Mouse (Mus musculus) hindbrain, embryonic 13.5 days (tissue): Measurements from ENCODE around the gene Cpt1a. TPM values are rescaled to one million over a fixed set of nuclear protein-coding genes. Genes with fewer than 3 reads are reported as not detected.

Source experiments
- ATAC-seq: fragments of 200-750 bp; cut with Nextera tagmentation; 2 replicates; pipeline ENCODE4 v1.8.0; 2017; ENCODE audit warnings: moderate TSS enrichment; ENCODE audit not compliant: low FRiP score
- H3K27ac ChIP-seq: fragments of 300-500 bp; sonication (generic); 2 replicates; pipeline ENCODE4 v1.5.1; 2015; ENCODE audit warnings: inconsistent platforms, mild to moderate bottlenecking, moderate library complexity
- H3K27me3 ChIP-seq: fragments of 300-500 bp; sonication (generic); 2 replicates; pipeline ENCODE4 v1.6.1; 2015; ENCODE audit warnings: mild to moderate bottlenecking, inconsistent platforms
- H3K36me3 ChIP-seq: fragments of 300-500 bp; sonication (generic); 2 replicates; pipeline ENCODE4 v1.6.1; 2015; ENCODE audit warnings: mild to moderate bottlenecking, inconsistent platforms
- H3K4me1 ChIP-seq: fragments of 300-500 bp; sonication (generic); replicated peaks from 2 replicates; pipeline ENCODE4 v1.6.1; 2015; ENCODE audit warnings: inconsistent platforms
- H3K4me2 ChIP-seq: fragments of 300-500 bp; sonication (generic); 2 replicates; pipeline ENCODE4 v1.6.1; 2015; ENCODE audit warnings: inconsistent platforms, mild to moderate bottlenecking, moderate library complexity
- H3K4me3 ChIP-seq: fragments of 300-500 bp; sonication (generic); 2 replicates; pipeline ENCODE4 v1.5.1; 2015; ENCODE audit warnings: mild to moderate bottlenecking, inconsistent platforms
- H3K9ac ChIP-seq: fragments of 300-500 bp; sonication (generic); 2 replicates; pipeline ENCODE4 v1.6.1; 2015; ENCODE audit warnings: mild to moderate bottlenecking, inconsistent platforms
- H3K9me3 ChIP-seq: fragments of 300-500 bp; sonication (generic); 2 replicates; pipeline ENCODE4 v1.6.1; 2016; ENCODE audit warnings: inconsistent platforms
- WGBS: fragments of 180-500 bp; shearing (Covaris S2); methylation state at CpG from one replicate; pipeline ENCODE4 v1.1.7; 2015; 5-methylcytosine and 5-hydroxymethylcytosine counted together
- polyA plus RNA-seq: library from polyadenylated mRNA; unstranded; fragments of >200 nt; fragmentation: Nextera tagmentation; extraction: Ambion mirVana; gene quantifications from 2 replicates; pipeline ENCODE4 v1.2.1, GENCODE M21; 2015

Gene Cpt1a
- polyA plus RNA-seq, 1 experiment from 2014 or later = 17.2 TPM

DNA sequence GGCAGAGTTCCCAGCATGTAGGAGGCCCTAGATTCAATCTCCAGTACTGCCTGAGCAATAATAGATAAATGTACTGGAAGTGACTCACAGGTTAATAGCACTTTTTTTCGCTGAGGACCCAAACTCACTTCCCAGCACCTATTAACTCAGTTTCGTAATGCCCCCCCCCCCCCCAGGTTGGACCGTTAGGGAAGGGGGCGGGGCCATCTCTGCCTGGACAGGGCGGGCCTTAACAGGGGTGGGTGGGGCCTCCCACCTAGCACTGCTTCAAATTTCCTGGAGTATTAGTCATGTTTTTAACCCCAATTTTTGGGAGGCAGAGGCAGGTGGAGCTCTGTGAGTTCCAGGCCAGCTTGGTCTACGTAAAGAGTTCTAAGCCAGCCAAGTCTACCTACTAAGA is 65.9 kb downstream of the Cpt1a start:
- Histone ChIP-seq H3K36me3 (0 out of 2 replicates have a peak, but pooled peaks cover 6% of the 10 kb centered on the region), H3K4me3 (no peak overlapping the region), H3K27ac (no peak overlapping the region), H3K9me3 (0 out of 2 replicates have a peak, but pooled peaks cover 3% of the 10 kb centered on the region), H3K9ac (no peak overlapping the region), H3K4me1 (peaks cover 8% of the 10 kb centered on the region; the same call in 1 of the 2 replicates), H3K4me2 (no peak overlapping the region), H3K27me3 (0 out of 2 replicates have a peak, but pooled peaks cover 22% of the 10 kb centered on the region)
- ATAC-seq = peak; percentile 11; the same call in 1 of the 2 replicates
- 69% methylated on average over 6 of the region's 6 CpGs for WGBS

DNA sequence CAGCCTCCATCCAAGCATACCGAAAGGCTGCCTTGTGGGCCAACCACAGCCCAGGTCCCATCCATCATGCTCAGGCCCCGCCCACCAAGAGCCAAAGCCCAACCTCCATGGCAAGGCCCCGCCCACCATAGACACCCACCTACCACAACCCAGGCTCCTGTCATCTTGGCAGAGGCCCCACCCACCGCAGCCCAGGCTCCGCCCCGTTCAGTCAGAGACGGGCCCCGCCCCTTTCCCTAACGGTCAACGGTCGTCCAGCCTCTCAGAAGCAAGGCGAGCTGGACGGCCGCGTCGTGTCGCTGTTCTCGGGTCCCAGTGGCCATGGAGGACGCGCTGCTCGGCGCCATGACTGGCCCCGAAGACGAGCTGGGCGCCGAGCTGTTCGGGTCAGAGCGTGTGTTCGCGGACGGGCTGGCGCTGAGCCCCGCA is 66.5 kb downstream of the Cpt1a start, which contains the start of gene Tesmin:
Gene Tesmin (plus strand): TSS at position 229 of the 429 bp plus-strand sequence.
- Histone ChIP-seq H3K4me3 (peak within 1 kb of the TSS; percentile 49), H3K4me2 (peak within 1 kb of the TSS; percentile 78), H3K9ac (peak within 1 kb of the TSS; percentile 71), H3K9me3 (0 out of 2 replicates have a peak, but pooled peaks cover 3% of the 10 kb centered on the region), H3K27ac (peak within 1 kb of the TSS; percentile 30; the same call in 1 of the 2 replicates), H3K27me3 (0 out of 2 replicates have a peak, but pooled peaks cover 22% of the 10 kb centered on the region), H3K4me1 (peaks cover 8% of the 10 kb centered on the region; the same call in 1 of the 2 replicates), H3K36me3 (0 out of 2 replicates have a peak, but pooled peaks cover 6% of the 10 kb centered on the region)
- ATAC-seq = peak; percentile 91
- 1% methylated on average over 33 of the region's 33 CpGs for WGBS

GRCm38 (mm10) chr19:3389089-3389488 is 67.0 kb downstream of the Cpt1a start:
- Histone ChIP-seq H3K4me1 (peaks cover 8% of the 10 kb centered on the region), H3K27me3 (0 out of 2 replicates have a peak, but pooled peaks cover 22% of the 10 kb centered on the region), H3K36me3 (0 out of 2 replicates have a peak, but pooled peaks cover 3% of the 10 kb centered on the region), H3K9me3 (0 out of 2 replicates have a peak, but pooled peaks cover 3% of the 10 kb centered on the region), H3K4me3 (peak overlapping the region; percentile 49), H3K4me2 (peak overlapping the region; percentile 78), H3K9ac (peak overlapping the region; percentile 71), H3K27ac (peak overlapping the region; percentile 30; the same call in 1 of the 2 replicates)
- 1% methylated on average over 31 of the region's 43 CpGs for WGBS
- peak; percentile 92 for ATAC-seq

GRCm38 (mm10) chr19:3392384-3392783 is 70.2 kb downstream of the Cpt1a start:
- 0 out of 2 replicates have a peak, but pooled peaks cover 3% of the 10 kb centered on the region for H3K9me3 ChIP-seq
- no peak overlapping the region for H3K4me2 ChIP-seq
- H3K9ac ChIP-seq = no peak overlapping the region
- H3K4me3 ChIP-seq = no peak overlapping the region
- no peak for ATAC-seq
- H3K36me3 ChIP-seq = no peaks in the 10 kb centered on the region
- H3K27ac ChIP-seq = no peak overlapping the region
- H3K27me3 ChIP-seq = 0 out of 2 replicates have a peak, but pooled peaks cover 16% of the 10 kb centered on the region
- WGBS = 93% methylated on average over 1 of the region's 1 CpGs
- H3K4me1 ChIP-seq = peaks cover 8% of the 10 kb centered on the region

DNA sequence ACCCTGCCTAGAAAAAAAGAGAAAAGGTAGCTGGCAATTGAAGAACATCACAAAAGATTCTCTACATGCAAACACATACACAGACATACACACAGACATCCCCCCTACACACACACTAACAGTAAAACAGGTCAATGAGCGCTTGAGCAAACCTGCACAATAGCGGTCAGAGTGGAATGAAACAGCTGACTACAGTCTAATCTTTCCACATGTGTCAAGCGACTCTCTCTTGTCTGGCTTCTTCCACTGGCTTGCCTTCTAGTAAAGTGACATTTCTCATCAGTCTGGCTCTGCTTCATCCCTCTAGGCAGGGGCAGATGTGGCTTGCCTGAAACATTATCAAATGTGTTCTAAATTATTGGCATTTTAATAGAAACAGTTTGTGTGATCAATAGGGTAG is 72.1 kb downstream of the Cpt1a start:
- Histone ChIP-seq H3K27me3 (0 out of 2 replicates have a peak, but pooled peaks cover 12% of the 10 kb centered on the region), H3K27ac (no peak overlapping the region), H3K36me3 (no peaks in the 10 kb centered on the region), H3K4me2 (no peak overlapping the region), H3K4me3 (no peak overlapping the region), H3K9me3 (0 out of 2 replicates have a peak, but pooled peaks cover 3% of the 10 kb centered on the region), H3K4me1 (peaks cover 2% of the 10 kb centered on the region), H3K9ac (no peak overlapping the region)
- WGBS = 86% methylated on average over 3 of the region's 3 CpGs
- ATAC-seq = no peak

- no peak for ATAC-seq
- 93% methylated on average over 4 of the region's 4 CpGs for WGBS
Observed at GRCm38 (mm10) chr19:3400057-3400456, 77.9 kb downstream of the Cpt1a start.

GRCm38 (mm10) chr19:3401504-3401903 is 79.4 kb downstream of the Cpt1a start:
- 0 out of 2 replicates have a peak, but pooled peaks cover 3% of the 10 kb centered on the region for H3K27me3 ChIP-seq
- 89% methylated on average over 7 of the region's 7 CpGs for WGBS
- 0 out of 2 replicates have a peak, but pooled peaks cover 5% of the 10 kb centered on the region for H3K9me3 ChIP-seq
- no peaks in the 10 kb centered on the region for H3K4me1 ChIP-seq
- H3K9ac ChIP-seq = no peak overlapping the region
- H3K4me3 ChIP-seq = no peak overlapping the region
- no peaks in the 10 kb centered on the region for H3K36me3 ChIP-seq
- no peak for ATAC-seq
- H3K27ac ChIP-seq = no peak overlapping the region
- no peak overlapping the region for H3K4me2 ChIP-seq

More at GRCm38 (mm10) chr19:3400057-3400456, 77.9 kb downstream of the Cpt1a start:
- no peaks in the 10 kb centered on the region for H3K4me1 ChIP-seq
- H3K4me3 ChIP-seq = no peak overlapping the region
- H3K27me3 ChIP-seq = 0 out of 2 replicates have a peak, but pooled peaks cover 3% of the 10 kb centered on the region
- no peak overlapping the region for H3K9ac ChIP-seq
- H3K4me2 ChIP-seq = no peak overlapping the region
- H3K36me3 ChIP-seq = no peaks in the 10 kb centered on the region
- H3K27ac ChIP-seq = no peak overlapping the region
- H3K9me3 ChIP-seq = 0 out of 2 replicates have a peak, but pooled peaks cover 5% of the 10 kb centered on the region

- no peaks in the 10 kb centered on the region for H3K4me1 ChIP-seq
- 0 out of 2 replicates have a peak, but pooled peaks cover 5% of the 10 kb centered on the region for H3K9me3 ChIP-seq
- H3K36me3 ChIP-seq = no peaks in the 10 kb centered on the region
- ATAC-seq = no peak
- H3K4me3 ChIP-seq = no peak overlapping the region
- H3K9ac ChIP-seq = no peak overlapping the region
- H3K4me2 ChIP-seq = no peak overlapping the region
- 47% methylated on average over 7 of the region's 7 CpGs for WGBS
- H3K27me3 ChIP-seq = 0 out of 2 replicates have a peak, but pooled peaks cover 3% of the 10 kb centered on the region
- H3K27ac ChIP-seq = no peak overlapping the region
Observed at GRCm38 (mm10) chr19:3401943-3402342, 79.8 kb downstream of the Cpt1a start.

DNA sequence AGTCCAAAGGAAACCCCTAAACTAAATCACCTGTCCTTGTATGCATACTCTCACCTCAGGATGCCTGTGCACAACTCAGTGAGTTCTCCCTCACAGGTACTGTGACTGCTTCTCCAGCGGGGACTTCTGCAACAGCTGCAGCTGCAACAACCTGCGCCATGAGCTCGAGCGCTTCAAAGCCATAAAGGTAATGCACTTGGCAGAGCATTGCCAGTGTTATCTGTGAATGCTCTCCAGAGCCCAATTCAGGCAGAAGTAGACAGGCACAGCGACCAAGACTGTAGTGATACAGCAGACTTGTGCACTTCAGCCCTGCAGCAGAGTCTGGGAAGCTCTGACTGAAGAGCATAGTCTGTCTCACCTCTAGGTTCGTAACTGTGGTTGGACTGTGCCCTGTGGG is 80.3 kb downstream of the Cpt1a start:
- H3K27ac ChIP-seq = no peak overlapping the region
- 80% methylated on average over 6 of the region's 6 CpGs for WGBS
- no peaks in the 10 kb centered on the region for H3K4me1 ChIP-seq
- ATAC-seq = no peak
- no peak overlapping the region for H3K4me2 ChIP-seq
- 0 out of 2 replicates have a peak, but pooled peaks cover 3% of the 10 kb centered on the region for H3K27me3 ChIP-seq
- 0 out of 2 replicates have a peak, but pooled peaks cover 5% of the 10 kb centered on the region for H3K9me3 ChIP-seq
- H3K4me3 ChIP-seq = no peak overlapping the region
- H3K36me3 ChIP-seq = no peaks in the 10 kb centered on the region
- H3K9ac ChIP-seq = no peak overlapping the region

- no peak overlapping the region for H3K4me2 ChIP-seq
- H3K27ac ChIP-seq = no peak overlapping the region
- H3K27me3 ChIP-seq = peaks cover 4% of the 10 kb centered on the region; the same call in 1 of the 2 replicates
- H3K4me1 ChIP-seq = no peaks in the 10 kb centered on the region
- no peaks in the 10 kb centered on the region for H3K36me3 ChIP-seq
- no peak overlapping the region for H3K4me3 ChIP-seq
- no peak for ATAC-seq
- 0 out of 2 replicates have a peak, but pooled peaks cover 5% of the 10 kb centered on the region for H3K9me3 ChIP-seq
- WGBS = 87% methylated on average over 7 of the region's 7 CpGs
- no peak overlapping the region for H3K9ac ChIP-seq
Observed at GRCm38 (mm10) chr19:3404030-3404429, 81.9 kb downstream of the Cpt1a start.

GRCm38 (mm10) chr19:3405531-3406281 is 83.6 kb downstream of the Cpt1a start:
- no peak overlapping the region for H3K9ac ChIP-seq
- no peak for ATAC-seq
- H3K27me3 ChIP-seq = peaks cover 10% of the 10 kb centered on the region; the same call in 1 of the 2 replicates
- H3K4me2 ChIP-seq = no peak overlapping the region
- 61% methylated on average over 1 of the region's 1 CpGs for WGBS
- H3K4me3 ChIP-seq = no peak overlapping the region
- no peak overlapping the region for H3K27ac ChIP-seq
- H3K4me1 ChIP-seq = no peaks in the 10 kb centered on the region
- no peaks in the 10 kb centered on the region for H3K36me3 ChIP-seq
- H3K9me3 ChIP-seq = 0 out of 2 replicates have a peak, but pooled peaks cover 5% of the 10 kb centered on the region

GRCm38 (mm10) chr19:3414268-3414733 is 92.2 kb downstream of the Cpt1a start, which contains the start of gene Gal:
Gal (minus strand) TSS chr19:3414544.
- H3K4me3 ChIP-seq = peak within 1 kb of the TSS; percentile 37
- H3K4me2 ChIP-seq = peak within 1 kb of the TSS; percentile 60
- 3% methylated on average over 37 of the region's 37 CpGs for WGBS
- peak; percentile 34; the same call in 1 of the 2 replicates for ATAC-seq
- no peaks in the 10 kb centered on the region for H3K9me3 ChIP-seq
- H3K4me1 ChIP-seq = peaks cover 15% of the 10 kb centered on the region
- peak within 1 kb of the TSS; percentile 59 for H3K9ac ChIP-seq
- H3K27me3 ChIP-seq = peaks cover 55% of the 10 kb centered on the region
- H3K27ac ChIP-seq = no peak within 1 kb of the TSS
- no peaks in the 10 kb centered on the region for H3K36me3 ChIP-seq
